Mouse (Mus musculus) liver, embryonic 14.5 days (tissue): ENCODE data around the gene Adamts17.

ENCODE experiments used
- CTCF ChIP-seq: IDR thresholded peaks from 2 replicates; pipeline ENCODE4 v1.5.1; 2016; ENCODE audit warnings: antibody characterized with exemption, low read depth, control low read depth
- EP300 ChIP-seq: IDR thresholded peaks from 2 replicates; pipeline ENCODE4 v1.6.1; 2016; ENCODE audit warnings: antibody characterized with exemption, low read depth

GRCm38 (mm10) chr7:66955978-66956377 lies 116.4 kb downstream of the Adamts17 start:
- TF ChIP-seq CTCF, result no peak
- TF ChIP-seq EP300, result no peak
